Mouse (Mus musculus): ENCODE results near the gene Ripply3. TPM values are rescaled to one million over a fixed set of nuclear protein-coding genes. Genes with fewer than 3 reads are reported as not detected.

Ripply3 gene
- total and polyA plus RNA-seq, 3 experiments, result 0.28 to 6.1 (median 1.3) TPM

GRCm38 (mm10) chr16:94330429-94330828, 2.2 kb downstream of the Ripply3 start:
- Histone ChIP-seq H3K27ac (ENCODE audit: insufficient read depth, low read depth) (peak overlapping the region; percentile 3; the same call in 1 of the 2 replicates), H3K36me3 (replicated peaks in 1 of 2; ENCODE audit: control insufficient read depth in 1 of 2, insufficient read depth in 1 of 2, low read length in 1 of 2) (peaks cover 0 to 2% of the 10 kb centered on the region in 2 experiments), H3K79me2 (replicated peaks; ENCODE audit: control insufficient read depth, extremely low read depth, insufficient read depth, poor library complexity, severe bottlenecking) (no peaks in the 10 kb centered on the region), H3K4me1 (ENCODE audit: control insufficient read depth in 1 of 2, insufficient read depth in 2 of 2) (peaks cover 7 to 37% of the 10 kb centered on the region in 2 experiments), H3K9me3 (replicated peaks; ENCODE audit: low read length) (no peaks in the 10 kb centered on the region), H3K4me3 (replicated peaks in 1 of 3; ENCODE audit: low read depth in 2 of 3, low read length in 2 of 3, poor library complexity in 1 of 3) (no peak overlapping the region), H3K4me2 (ENCODE audit: insufficient read depth, low read depth, poor library complexity, severe bottlenecking) (no peak overlapping the region), H3K9ac (ENCODE audit: insufficient read depth, low read depth) (peak overlapping the region; percentile 8; the same call in 1 of the 2 replicates), H3K27me3 (replicated peaks) (no peaks in the 10 kb centered on the region)
- dilution Hi-C loops (cut with MboI; ENCODE audit: extremely low pct_ligation_motif_present, extremely low pct_unique_long_range_greater_than_20kb, low sequenced_read_pairs) (no loop called here), in situ Hi-C loops (cut with MboI; ENCODE audit: low pct_ligation_motif_present, low pct_unique_long_range_greater_than_20kb, low sequenced_read_pairs) (no loop called here)
- TF ChIP-seq JUN (IDR thresholded peaks at IDR 0.05; ENCODE audit: insufficient read depth, low read depth, low read length) (no peak), ZMIZ1 (IDR thresholded peaks at IDR 0.05; ENCODE audit: low read depth, low read length) (no peak), ELF1 (IDR thresholded peaks at IDR 0.05; ENCODE audit: low read depth, low read length) (no peak), GABPA (IDR thresholded peaks at IDR 0.05; ENCODE audit: insufficient replicate concordance, low read depth, low read length) (no peak), ETS1 (conservative IDR thresholded peaks at IDR 0.05; ENCODE audit: low read depth, low read length) (no peak), JUND (conservative IDR thresholded peaks at IDR 0.05; ENCODE audit: low read depth, low read length) (no peak), PAX5 (IDR thresholded peaks at IDR 0.05; ENCODE audit: low read length) (no peak), IRF4 (IDR thresholded peaks at IDR 0.05; ENCODE audit: low read depth, low read length) (no peak)
- DNase-seq (ENCODE audit: extremely low read depth), result peak; percentile 60

GRCm38 (mm10) chr16:94331233-94331885, 3.1 kb downstream of the Ripply3 start:
- Histone ChIP-seq H3K4me1 (ENCODE audit: control insufficient read depth in 1 of 2, insufficient read depth in 2 of 2) (peaks cover 7 to 32% of the 10 kb centered on the region in 2 experiments), H3K9ac (ENCODE audit: insufficient read depth, low read depth) (no peak overlapping the region), H3K27me3 (replicated peaks) (no peaks in the 10 kb centered on the region), H3K4me3 (replicated peaks in 1 of 3; ENCODE audit: low read depth in 2 of 3, low read length in 2 of 3, poor library complexity in 1 of 3) (no peak overlapping the region), H3K79me2 (replicated peaks; ENCODE audit: control insufficient read depth, extremely low read depth, insufficient read depth, poor library complexity, severe bottlenecking) (no peaks in the 10 kb centered on the region), H3K27ac (ENCODE audit: insufficient read depth, low read depth) (0 out of 2 replicates have a peak overlapping the region, but pooled peaks have one; percentile 13), H3K36me3 (replicated peaks in 1 of 2; ENCODE audit: control insufficient read depth in 1 of 2, insufficient read depth in 1 of 2, low read length in 1 of 2) (peaks cover 0 to 8% of the 10 kb centered on the region in 2 experiments), H3K4me2 (ENCODE audit: insufficient read depth, low read depth, poor library complexity, severe bottlenecking) (no peak overlapping the region; the same call in 1 of the 2 replicates), H3K9me3 (replicated peaks; ENCODE audit: low read length) (no peaks in the 10 kb centered on the region)
- peak; percentile 60 for DNase-seq (ENCODE audit: extremely low read depth)
- TF ChIP-seq MYC (IDR thresholded peaks at IDR 0.05; ENCODE audit: low read depth, low read length) (no peak), CHD2 (IDR thresholded peaks at IDR 0.05; ENCODE audit: low read length) (peak; percentile 61), TCF12 (IDR thresholded peaks at IDR 0.05; ENCODE audit: low read depth, low read length) (peak; percentile 20; the same call in 1 of the 2 replicates), BHLHE40 (IDR thresholded peaks at IDR 0.05; ENCODE audit: low read depth, low read length) (no peak)
- dilution Hi-C loops (cut with MboI; ENCODE audit: extremely low pct_ligation_motif_present, extremely low pct_unique_long_range_greater_than_20kb, low sequenced_read_pairs), result no loop called here
- in situ Hi-C loops (cut with MboI; ENCODE audit: low pct_ligation_motif_present, low pct_unique_long_range_greater_than_20kb, low sequenced_read_pairs), result no loop called here

DNA sequence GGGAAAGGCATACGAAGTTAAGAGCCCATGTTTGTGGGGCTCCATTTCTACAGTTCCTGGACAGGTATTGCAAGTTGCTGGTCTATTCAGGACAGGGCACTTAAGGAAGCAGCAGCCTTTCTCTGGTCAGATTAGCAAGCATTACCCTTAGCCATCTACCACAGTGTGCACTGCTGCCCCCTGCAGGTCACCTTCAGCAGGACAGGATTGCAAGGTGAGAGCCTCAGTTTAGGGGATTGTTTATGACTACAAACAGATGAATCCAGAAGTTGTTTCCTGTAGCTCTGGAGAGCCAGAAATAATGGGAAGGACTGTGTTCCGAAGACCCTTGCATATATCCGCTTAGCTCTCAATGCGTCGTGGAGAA, 3.6 kb downstream of the Ripply3 start:
- H3K9ac ChIP-seq (ENCODE audit: insufficient read depth, low read depth), result no peak overlapping the region
- TF ChIP-seq E2F4 (IDR thresholded peaks at IDR 0.05; ENCODE audit: insufficient replicate concordance, low read depth, low read length) (no peak), SMC3 (IDR thresholded peaks at IDR 0.05; ENCODE audit: low read depth, low read length) (peak; percentile 82), RAD21 (IDR thresholded peaks at IDR 0.05; ENCODE audit: low read depth, low read length) (peak; percentile 76), MEF2A (IDR thresholded peaks at IDR 0.05; ENCODE audit: borderline replicate concordance, low read depth, low read length) (no peak), EP300 (IDR thresholded peaks at IDR 0.05; ENCODE audit: low read length) (no peak), CTCF (conservative IDR thresholded peaks at IDR 0.05 in 1 of 2, IDR thresholded peaks at IDR 0.05 in 1 of 2; ENCODE audit: low read depth in 2 of 2, low read length in 2 of 2) (peak; percentile 95 to 99), USF1 (IDR thresholded peaks at IDR 0.05; ENCODE audit: low read depth, low read length) (no peak), ETS1 (conservative IDR thresholded peaks at IDR 0.05; ENCODE audit: low read depth, low read length) (no peak)
- DNase-seq (ENCODE audit: extremely low read depth), result peak; percentile 89

More for the DNA sequence above, 3.6 kb downstream of the Ripply3 start:
- peaks cover 0 to 8% of the 10 kb centered on the region in 2 experiments for H3K36me3 ChIP-seq (replicated peaks in 1 of 2; ENCODE audit: control insufficient read depth in 1 of 2, insufficient read depth in 1 of 2, low read length in 1 of 2)
- H3K27me3 ChIP-seq (replicated peaks), result no peaks in the 10 kb centered on the region
- 0 out of 2 replicates have a peak overlapping the region, but pooled peaks have one; percentile 13 for H3K27ac ChIP-seq (ENCODE audit: insufficient read depth, low read depth)
- dilution Hi-C loops (cut with MboI; ENCODE audit: extremely low pct_ligation_motif_present, extremely low pct_unique_long_range_greater_than_20kb, low sequenced_read_pairs) (no loop called here), in situ Hi-C loops (cut with MboI; ENCODE audit: low pct_ligation_motif_present, low pct_unique_long_range_greater_than_20kb, low sequenced_read_pairs) (no loop called here)
- H3K9me3 ChIP-seq (replicated peaks; ENCODE audit: low read length), result no peaks in the 10 kb centered on the region
- no peaks in the 10 kb centered on the region for H3K79me2 ChIP-seq (replicated peaks; ENCODE audit: control insufficient read depth, extremely low read depth, insufficient read depth, poor library complexity, severe bottlenecking)
- H3K4me3 ChIP-seq (replicated peaks in 1 of 3; ENCODE audit: low read depth in 2 of 3, low read length in 2 of 3, poor library complexity in 1 of 3), result no peak overlapping the region
- H3K4me1 ChIP-seq (ENCODE audit: control insufficient read depth in 1 of 2, insufficient read depth in 2 of 2), result peaks cover 7 to 32% of the 10 kb centered on the region in 2 experiments
- no peak overlapping the region for H3K4me2 ChIP-seq (ENCODE audit: insufficient read depth, low read depth, poor library complexity, severe bottlenecking)

All from CH12.LX (cell line).